Mouse (Mus musculus) gastrocnemius, postnatal 25 days (tissue): Measurements from ENCODE around the gene Tmem56. TPM values are rescaled to one million over a fixed set of nuclear protein-coding genes. Genes with fewer than 3 reads are reported as not detected.

Experiments used
- DNase-seq: peaks from one replicate; pipeline ENCODE4 v3.0.0; 2022
- total RNA-seq, 2 experiments: library from RNA; stranded (reverse); gene quantifications; 1 replicate in 1 of 2; 2 replicates in 1 of 2; pipeline ENCODE4 v1.2.3; 2021

The Tmem56 gene
- total RNA-seq, 2 experiments from 2014 or later, result 19.3 to 25.8 TPM

DNA sequence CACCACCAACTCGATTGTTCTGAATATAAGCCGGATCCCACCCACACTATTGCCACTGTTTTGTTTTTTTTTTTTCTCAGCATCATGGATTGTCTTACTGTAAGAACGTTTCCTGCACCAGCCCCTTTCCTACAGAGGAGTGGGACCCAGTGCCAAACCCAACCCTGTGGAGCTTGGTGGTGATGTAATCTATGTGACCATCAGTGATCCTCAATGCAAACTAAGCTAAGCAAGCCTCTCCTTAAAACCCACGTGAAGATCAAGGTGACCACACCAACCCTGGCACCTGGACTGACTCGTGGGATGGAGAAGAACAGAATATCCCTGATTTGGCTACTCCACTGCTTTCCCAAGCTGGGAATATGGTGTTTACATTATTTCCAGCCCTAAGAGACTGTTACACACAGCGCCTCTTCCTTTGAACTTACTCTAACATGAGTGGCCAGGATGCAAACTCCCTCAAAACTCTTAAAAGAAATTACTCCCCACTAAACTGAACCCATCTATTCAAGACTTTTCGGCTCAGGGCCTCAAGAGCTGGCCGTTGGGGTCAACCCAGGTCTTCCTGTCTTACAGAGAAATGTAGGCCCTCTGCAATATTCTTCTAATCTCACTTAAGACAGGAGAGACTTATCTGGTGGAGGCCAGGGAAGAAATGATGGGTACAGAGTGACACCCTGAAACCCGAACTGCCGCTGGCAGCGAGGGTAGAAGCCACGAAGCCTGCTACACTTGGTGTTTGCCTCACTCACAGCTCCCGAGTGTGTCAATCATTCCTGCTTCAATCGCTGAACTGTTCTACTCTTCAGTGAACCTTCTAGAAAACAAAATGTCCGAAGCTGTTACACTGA lies 113.6 kb downstream of the Tmem56 start:
- DNase-seq, result no peak

DNA sequence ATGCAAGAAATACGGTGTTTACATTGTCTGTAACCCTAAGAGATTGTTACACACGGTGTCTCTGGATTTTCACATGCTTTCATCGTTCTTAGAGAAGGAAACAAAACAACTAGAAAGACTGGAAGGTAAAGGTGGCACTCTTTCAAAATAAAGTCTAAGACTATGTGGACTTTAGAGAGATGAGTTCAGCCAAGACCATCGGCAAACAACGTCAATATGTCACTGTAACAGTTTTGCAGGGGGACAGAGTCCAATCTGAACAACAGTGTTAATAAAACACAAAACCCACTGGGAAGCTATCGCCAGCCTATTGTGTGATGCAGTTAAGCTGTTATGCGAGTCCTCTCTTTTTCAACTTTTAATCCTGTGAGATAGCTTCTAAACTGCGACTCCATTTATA lies 114.3 kb downstream of the Tmem56 start:
- no peak for DNase-seq

DNA sequence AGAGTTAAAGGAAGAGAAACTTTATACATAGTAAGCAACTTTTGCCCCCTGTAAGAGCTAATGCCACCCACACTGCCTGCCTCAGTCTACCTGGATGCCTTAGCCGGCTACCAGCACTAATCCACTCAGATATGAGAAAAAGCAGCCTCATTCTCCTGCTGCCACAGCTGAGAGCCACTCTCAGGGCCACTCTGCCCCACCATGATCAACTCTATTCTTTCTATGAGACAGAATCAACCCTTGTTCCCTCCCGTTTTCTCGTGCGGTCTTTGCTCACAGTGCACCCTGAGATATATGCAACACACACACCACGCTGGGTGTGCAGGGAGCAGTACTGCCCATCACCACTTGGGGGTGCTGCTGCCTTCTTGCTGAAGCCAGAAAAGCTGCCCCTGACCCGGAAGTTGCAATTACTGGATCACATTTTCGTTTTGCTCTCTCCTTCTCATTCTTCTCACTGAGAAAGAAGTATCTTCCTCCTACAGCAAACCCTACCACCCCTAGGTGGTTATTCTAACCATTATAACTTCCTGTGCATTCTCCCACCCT lies 119.6 kb downstream of the Tmem56 start:
- peak; percentile 12 for DNase-seq

DNA sequence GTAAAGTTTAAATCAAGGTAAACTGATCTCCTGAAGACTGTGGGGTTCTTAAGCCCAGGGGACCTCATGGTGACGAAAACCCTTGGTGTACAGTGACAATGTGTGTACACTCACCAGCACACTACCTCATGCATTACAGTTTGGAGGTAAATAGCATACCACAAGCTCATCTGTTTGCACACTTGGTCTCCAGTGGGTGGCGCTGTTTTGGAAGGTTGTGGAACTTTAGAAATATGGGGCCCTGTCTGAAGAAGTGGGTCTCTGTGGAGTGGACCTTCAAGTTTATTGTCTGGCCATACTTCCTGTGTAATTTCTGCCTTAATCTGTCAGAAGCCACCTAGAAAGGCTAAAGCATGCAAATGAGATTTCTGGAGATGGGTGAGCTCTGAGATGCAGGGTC lies 121.2 kb downstream of the Tmem56 start:
- no peak for DNase-seq

DNA sequence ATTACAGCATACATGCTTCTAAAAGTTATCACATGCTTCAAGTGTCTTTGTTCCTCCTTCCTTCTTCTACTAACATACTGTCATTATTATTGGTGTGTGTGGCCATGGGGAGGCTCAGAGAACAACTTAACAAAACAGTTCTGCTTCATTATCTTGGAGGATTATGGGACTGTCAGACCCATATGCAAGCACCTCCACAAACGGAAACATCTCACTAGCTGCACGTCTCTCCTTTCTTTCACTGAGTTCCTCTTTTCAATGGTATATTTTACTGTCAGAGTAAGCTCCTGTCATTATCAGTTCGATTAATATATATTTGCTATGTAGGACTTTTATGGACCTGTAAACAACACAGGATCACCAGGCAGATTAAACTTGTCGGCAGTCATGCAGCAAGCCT lies 122.5 kb downstream of the Tmem56 start:
- no peak for DNase-seq

DNA sequence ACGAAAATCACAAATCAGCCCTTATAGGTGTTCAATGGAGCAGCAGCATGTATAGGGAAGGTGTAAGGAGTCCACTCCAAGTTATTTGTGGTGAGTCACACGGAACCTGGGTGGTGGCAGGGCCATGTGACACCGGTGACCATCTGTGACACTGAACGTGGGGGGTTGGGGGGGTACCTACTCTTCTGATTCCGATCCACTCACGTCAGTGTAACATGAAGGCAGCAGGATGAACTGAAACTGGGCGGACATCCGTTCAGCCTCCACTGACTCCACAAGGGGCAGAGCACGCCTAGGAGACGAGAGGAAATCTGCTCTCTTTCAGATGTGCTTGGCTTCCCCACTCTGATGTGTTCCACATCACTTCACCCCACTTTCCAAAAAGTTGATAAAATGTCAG lies 123.3 kb downstream of the Tmem56 start:
- DNase-seq, result no peak

DNA sequence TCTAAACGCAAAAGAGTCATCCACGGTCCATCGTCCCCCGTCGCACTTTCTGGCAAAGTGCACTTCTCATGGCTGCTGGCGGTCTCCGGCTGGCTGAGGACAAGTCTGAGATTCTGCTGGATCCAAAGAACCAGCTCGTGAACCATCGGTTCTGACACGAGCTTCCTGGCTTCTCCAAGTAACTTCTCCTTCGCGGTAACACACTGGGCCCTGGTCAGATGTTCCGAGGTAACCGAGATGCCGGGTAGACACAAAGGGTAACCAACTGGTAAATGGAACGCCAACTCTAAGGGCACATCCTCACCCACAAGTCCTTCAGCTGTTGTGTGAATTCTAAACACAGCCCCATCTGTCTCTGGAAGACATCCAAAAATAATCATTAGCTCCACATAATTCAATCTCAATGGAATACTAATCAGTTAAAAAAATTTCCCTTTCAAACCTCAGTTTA lies 124.0 kb downstream of the Tmem56 start:
- DNase-seq, result no peak

DNA sequence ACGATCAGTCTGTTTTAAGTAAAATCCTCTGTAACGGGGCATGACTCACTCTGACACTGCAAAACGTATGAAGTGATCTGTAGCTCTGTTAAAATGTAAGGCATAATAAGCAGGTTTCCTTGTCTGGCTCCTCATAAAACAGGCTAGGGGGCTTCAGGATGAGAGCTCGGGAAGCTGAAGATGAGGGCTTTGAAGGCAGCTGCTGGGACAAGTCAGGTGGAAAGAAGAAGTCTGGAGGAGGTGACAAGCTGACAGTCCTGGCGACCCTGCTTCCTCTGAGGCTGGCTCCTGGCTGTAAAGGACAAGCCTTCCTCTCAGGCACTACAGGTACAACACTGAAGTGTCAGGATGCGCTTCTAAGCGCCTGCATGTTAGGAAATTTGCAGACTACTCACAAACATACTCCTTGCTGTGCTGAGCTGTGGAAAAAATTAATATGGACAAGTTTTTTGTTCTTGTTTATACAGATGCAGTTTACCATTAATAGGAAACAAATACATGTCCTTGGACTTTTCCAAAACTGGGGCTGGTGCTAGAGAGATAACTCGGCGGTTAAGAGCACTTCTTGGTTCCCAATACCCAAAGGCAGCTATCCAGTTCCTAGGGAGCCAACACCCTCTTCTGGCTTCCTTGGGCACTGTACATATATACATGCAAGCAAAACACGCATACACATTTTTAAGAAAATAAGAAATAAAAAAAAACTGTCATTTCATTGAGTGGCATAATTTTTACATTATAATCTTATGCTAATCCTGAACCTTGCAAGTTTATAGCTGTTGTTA lies 125.2 kb downstream of the Tmem56 start:
- DNase-seq, result no peak

DNA sequence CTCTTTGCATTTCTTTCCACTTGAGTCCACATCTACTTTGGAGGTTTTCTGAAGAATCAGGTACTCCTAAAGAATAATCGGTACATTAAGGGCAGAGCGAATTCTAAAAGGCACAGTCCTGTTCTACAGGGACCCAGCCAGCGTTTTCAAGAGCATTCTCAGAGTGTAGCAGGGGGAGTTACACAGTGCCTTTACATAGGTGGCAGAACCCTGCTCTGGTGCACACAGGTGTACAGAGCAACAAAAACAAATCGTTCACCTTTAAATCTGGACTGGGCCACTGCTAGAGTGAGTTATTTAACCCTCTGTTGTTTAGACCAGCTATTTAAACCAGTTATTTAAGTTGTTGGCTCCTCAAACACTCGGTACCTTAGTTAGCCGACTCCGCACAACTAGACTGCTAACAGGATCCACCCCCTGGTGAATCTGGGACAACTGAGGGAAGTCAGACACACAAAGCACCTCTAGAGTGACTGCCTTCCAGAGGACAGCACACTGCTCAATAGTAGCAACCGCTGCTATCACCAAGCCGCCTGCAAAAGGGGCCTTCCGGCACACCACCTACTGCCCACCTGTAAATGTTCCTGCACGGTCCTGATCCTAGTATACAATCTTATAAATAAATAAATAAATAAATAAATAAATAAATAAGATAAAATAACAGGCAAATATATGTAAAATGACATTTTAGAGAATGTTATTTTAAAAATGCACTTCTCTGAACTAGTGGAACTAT lies 126.3 kb downstream of the Tmem56 start:
- no peak for DNase-seq

DNA sequence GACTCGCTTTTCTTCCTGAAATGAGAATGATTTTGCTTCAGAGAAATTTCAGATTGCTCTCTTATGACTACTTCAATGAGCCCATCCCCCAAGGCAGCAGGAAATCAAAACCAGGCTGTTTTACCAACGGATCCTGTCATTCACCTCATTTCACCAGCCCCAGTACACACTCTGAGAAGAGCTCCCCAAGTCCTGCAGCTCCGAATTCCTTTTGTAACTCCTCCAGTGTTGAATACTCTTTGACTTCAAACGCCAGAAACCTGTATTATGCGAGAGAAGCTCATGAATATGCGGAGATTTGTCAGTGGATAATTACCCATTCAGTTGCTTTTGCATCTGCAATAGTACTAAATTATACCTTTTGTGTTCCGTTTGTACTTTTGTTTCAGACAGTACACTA lies 126.9 kb downstream of the Tmem56 start:
- no peak for DNase-seq

Other genes with a start within 250 kb of the Tmem56 start
- gene Rwdd3, start 111.4 kb downstream of the Tmem56 start, total RNA-seq, result 1 to 10 TPM; 2.0 to 2.8 TPM
- gene Alg14, start 8.7 kb upstream of the Tmem56 start, total RNA-seq, result 1 to 10 TPM; 9.2 to 9.3 TPM
- 10 to 100 TPM; 28.0 to 29.2 TPM for gene Cnn3, start 143.4 kb upstream of the Tmem56 start, total RNA-seq
- under 1 TPM in 1 of 2 experiments, not detected in 1; 0.40 TPM for gene Slc44a3, start 249.3 kb upstream of the Tmem56 start, total RNA-seq